Mouse (Mus musculus) retina, embryonic 14.5 days (tissue): ENCODE results near the gene Olfml2b.

ENCODE experiments used
- DNase-seq: peaks from one replicate; pipeline ENCODE4 v3.0.0-alpha.2; 2015; ENCODE audit warnings: low spot score

Gene Olfml2b

DNA sequence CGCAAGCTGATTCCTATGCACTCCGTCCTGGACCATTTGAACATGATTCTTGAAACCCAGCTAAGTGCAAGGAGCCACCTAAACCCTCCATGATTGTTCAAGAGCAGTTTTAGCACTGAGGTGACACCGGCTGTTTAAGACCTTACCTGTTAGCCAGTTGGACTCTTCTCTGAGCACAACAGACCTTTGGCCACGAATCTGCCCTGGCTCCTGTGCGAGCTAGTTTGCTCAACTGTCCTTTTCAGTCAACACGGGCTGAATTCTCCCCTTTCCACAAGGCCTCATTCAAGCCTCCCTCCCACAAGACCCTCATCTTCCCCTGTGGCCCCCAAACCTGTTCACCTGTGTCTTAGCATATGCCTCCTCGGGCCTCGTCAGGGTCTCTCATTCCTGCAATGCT lies 52.7 kb downstream of the Olfml2b start:
- DNase-seq, result no peak

DNA sequence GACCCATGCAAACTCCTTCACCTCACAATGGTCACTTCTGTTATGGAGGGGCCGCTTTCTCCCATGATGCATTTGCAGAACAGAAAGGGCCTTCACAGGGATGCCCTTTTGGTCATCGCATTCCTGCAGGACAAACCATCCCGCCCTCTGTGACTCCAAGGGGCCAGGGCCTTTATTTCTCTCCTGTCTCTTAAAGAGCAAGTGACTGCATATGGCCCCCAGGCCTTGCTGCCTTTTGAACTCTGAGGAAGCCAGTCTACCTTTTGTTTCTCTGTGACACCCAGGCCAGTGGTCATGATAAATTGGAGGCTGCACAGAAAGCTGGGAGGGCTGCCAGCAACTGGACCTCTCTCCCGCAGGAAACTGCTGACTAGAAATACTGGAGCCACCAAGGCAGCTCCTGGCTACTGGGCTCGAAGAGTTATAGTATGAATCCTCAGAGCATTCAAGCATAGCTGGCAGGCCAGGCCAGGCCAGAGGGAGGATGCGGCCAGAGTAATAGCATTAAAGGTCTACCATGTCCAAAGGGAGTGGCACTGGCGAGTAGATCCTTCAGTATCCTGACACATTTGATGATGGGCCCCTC lies 53.5 kb downstream of the Olfml2b start:
- no peak for DNase-seq

DNA sequence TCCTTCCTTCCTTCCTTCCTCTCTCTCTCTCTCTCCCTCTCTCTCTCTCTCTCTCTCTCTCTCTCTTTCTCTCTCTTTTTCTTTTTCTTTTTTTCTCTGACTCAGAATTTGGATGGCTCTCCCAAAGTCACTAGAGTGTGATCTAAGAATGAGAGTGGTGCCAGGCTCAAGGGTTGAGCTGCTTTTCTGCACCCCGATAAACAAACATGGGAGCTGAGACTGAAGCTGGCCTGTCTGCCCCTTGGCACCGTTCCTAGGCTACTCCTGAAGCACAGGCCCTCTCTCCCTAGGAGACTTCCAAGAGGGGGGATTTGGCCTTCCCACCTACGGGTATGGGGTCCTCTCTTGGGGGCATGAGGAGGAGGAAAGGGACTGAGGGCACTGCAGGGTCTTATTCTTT lies 54.4 kb downstream of the Olfml2b start:
- DNase-seq, result no peak

DNA sequence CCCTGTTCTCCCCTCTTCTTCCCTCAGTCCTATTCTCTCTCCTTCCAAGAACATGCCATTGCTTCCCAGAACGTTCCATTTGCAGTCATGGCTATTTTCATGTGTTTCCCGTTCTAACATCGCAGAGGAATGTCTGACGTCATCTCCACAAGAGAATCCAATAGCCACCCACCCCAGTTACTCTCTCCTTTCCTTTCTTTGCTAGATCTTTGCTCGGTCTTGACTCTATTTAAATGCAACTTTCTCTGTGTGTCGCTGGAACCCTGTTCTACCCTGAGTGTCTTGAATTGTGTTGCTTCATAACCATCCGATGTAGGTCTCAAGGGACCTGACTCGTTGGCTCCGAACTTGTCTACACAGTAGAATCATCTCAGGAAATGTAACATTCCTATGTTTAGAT lies 55.2 kb downstream of the Olfml2b start:
- no peak for DNase-seq

DNA sequence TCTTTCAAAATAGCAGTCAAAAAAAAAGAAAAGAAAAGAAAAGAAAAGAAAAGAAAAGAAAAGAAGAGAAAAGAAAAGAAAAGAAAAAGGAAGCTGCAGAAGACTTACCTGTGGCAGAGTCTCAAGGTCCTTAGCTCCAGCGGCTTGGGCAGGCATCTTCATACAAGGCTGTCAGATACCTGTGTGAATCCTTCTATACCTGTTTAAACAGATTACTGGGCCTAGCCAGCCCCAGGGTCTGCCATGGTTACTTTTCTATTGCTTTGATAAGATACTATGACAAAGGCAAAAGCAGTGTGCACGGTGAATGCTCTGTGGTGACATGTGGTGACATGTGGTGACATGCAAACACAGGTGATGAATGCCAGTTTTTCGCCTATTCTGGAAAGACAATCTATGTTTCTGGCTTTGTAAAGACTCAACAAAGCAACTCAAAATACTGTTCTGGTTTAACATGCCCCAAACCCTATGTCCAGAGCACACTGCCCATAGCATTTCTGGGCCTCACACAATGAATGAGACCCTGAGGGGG lies 56.2 kb downstream of the Olfml2b start:
- DNase-seq, result no peak

DNA sequence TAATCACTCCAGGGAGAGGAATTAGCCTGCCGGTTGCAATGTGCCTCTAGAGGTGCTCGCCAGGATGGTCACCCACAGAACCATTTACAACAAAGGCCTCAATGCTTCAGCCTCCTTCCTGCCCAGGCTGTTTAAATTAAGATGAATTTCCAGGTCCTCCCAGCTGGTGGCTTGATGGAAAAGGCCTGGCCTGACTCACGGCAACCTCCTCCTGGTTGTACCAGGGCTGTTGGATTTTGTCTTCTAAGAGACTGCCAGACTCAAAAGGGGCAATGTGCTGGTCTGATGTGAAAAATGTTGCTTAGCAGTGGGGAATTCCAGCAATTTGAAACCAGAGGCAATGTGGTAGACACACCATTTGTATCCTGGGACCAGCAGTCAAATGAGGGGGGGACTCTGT lies 56.8 kb downstream of the Olfml2b start:
- DNase-seq, result no peak

GRCm38 (mm10) chr1:170701582-170701981 lies 57.2 kb downstream of the Olfml2b start:
- DNase-seq, result no peak

DNA sequence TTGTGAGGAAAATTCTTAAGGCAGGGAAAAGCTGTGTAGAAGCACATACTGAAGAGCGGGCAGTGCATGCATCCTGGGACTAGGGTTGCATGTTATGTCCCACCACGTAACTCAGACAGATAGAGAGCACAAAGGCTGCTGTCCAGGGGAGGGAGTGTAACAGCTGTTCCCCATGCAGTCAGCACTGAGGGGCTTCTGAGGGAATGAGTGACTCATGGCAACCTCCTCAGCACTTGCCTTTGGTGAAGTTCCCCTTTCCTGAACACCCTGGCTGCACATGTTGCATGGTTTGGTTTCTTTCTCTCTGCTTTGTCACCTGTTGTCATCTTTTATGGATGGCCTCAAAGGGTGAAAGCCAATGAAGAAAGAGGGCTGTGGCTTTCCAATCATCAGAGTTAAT lies 57.9 kb downstream of the Olfml2b start:
- no peak for DNase-seq

DNA sequence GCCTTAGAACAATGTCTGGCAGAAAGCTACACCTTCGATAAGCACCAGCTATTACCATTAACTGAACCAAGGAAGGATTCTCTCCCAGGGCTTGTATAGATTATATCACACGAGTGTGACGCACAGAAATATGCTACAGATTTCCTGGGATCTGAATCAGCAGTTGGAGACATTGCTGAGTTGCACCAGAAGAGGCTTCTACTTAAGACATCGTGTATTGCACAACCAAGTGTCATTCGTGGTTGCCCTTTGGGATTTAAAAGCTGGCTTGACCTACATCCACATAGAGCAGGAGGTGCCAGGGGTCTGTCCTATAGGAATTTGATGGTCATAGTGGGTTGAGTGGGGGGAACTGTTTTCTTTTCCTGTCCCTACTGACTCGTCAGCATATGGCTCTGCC lies 58.6 kb downstream of the Olfml2b start:
- DNase-seq, result no peak

DNA sequence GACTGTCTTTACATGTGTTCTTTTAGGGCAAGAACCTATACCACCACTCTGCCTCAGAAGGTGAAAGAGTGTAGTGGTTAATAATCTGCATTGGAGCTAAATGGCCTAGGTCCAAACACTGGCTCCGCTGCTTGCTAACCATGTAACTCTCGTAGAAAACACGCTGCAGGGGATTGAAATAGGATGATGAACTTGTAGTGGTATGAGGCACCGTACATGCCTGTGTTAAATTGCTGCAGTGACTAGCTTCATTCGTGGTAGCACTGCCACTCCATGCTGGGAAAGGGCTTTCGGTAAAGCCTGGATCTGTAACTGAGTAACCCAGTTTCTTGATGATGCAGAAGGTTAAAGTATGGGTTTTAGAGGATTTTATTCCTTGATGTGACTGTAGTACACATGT lies 59.8 kb downstream of the Olfml2b start:
- DNase-seq, result no peak

DNA sequence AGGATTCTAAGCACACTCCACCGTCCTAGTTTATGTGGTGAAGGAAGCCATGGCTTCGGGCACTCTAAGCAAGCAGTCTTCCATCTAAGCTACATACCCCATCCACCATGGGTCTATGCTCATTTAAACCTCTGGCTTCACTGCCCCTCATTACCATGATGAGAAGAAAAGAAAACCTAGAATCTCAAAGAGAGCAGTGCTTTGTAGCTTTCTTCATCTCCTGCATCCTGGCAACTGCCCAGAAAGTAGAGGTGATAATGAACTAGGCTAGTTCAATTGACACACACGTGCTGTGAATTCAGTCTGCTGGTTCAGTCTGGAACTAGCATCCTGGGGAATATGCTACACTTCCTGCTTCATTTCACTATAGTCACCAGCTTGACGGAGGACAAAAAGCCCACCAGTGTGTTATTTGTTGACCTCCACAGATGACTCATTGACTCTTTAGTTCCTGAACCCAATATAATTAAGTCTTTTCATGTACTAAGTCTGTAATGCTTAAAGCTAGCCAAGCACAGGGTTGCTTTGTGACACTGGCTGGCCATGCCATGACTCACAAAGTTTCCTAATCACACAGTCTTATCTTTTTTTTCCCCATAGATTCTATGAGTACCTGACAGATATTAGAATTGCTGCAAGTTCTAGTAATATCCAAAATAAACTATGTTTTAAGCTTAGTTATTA lies 60.7 kb downstream of the Olfml2b start:
- DNase-seq, result no peak

- DNase-seq, result no peak
These were observed 61.7 kb downstream of the Olfml2b start for GRCm38 (mm10) chr1:170706046-170706445.

- DNase-seq, result no peak
These were observed 64.7 kb downstream of the Olfml2b start for GRCm38 (mm10) chr1:170709034-170709433.

- no peak for DNase-seq
These were observed 65.1 kb downstream of the Olfml2b start for GRCm38 (mm10) chr1:170709481-170709880.

DNA sequence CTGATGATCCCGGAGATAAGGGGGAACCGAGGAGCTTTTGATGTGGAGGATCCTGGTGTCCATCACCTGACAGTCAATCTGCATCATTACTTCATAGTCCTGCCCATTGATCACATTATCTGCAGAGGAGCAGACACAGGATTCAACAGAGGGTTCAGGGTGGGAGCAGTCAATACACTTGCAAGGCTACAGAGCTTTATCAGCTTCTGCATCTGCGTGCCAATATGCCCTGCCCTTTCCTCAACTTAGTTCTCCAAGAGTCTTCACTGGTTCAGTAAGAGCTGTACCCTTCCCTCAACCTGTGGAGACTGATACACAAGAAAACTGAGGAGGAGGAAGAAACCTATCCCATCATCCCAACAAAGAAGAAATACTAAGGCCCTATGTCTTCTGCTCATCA lies 65.6 kb downstream of the Olfml2b start:
- no peak for DNase-seq

DNA sequence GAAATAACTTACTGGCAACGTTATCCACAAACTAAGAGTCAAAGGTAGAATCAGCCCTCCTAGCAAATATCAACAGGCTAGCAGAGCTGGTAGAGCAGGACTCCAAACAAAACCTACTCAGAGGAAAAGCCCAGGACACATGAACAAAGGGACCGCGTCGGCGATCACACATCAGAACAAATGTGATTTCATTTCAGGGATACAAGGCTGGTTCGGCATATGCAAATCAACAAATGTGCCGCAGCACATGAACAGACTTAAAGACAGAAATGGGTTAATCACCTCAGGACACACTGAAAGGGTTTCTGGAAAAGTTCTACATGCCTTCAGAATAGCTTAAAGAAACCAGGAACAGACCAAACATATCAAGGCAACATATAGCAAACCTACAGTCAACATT lies 67.4 kb downstream of the Olfml2b start:
- DNase-seq, result no peak

DNA sequence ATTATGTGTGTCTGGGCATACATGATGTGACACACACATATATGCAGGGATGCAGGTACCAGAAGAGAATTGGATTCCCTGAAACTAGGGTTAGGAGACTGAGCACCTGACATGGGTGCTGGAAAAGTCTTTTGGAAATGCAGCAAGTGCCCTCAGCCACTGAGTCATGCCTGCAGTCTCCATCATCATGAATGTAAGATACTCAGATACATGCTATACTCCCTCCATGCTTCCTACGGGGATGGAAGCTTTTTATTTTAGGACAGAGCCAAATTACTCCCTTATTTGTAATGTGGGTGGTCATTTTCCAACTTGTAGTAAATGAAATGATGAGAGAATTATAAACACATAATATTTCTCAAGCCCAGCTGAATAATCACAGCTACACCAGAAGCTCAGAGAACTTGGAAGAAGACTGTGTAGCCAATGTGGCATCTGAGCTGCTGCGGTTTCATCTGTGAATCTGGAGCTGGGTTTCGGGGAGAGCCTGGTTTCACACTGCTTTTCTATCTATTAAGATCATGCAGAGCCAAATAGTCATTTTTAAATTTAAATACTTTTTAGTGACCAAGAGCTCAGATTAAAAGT lies 73.0 kb downstream of the Olfml2b start:
- DNase-seq, result no peak

DNA sequence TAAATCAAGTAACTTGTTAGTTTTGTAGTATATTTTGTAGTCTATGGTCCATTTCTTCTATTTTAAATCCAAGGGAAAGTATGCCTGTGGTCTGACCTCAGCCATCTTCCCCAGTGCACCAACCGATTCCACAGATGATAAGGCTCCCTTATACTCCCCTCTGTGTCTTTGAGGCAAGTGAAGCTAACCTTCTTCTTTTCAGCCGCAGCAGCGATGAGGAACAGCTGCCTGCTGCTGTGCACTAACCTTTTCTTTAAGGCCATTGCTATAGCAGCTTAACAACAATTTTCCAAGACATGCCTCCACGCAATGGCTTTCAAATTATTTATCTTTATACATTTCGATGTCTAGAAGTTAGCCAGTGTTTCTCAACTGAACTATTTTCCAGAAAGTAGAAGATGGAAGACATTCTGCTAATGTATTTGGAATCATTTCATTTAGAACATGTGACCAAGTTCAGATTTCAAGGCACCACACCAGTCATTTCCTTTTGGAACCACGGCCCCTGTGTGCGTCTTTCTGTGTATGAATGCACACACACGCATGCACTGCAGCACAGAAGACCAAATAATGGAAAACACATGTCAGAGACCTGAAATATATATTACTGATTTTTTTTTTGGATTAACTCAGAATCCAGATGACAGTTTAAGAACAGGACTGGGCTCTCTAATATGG lies 73.9 kb downstream of the Olfml2b start:
- no peak for DNase-seq

DNA sequence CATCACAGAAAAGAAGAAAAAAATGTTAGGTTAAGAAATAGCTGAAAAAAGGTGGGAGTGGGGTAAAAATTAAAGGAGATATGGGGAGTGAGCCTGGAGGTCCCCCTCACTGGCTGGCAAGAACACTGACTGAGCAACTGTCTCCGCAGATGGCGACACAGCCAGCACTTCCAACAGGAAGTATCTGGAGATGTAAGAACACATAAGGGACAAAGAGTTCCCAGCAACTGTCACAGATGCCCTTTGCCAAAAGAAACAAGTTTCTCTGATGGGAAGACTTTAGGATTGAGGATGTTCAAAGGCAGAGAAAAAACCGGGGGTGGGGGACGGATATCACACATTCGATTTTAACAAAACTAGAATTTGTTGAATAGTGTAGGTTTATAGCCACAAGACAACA lies 77.2 kb downstream of the Olfml2b start:
- no peak for DNase-seq

GRCm38 (mm10) chr1:170728524-170728923 lies 84.2 kb downstream of the Olfml2b start:
- DNase-seq, result no peak

- DNase-seq, result no peak
These were observed 85.1 kb downstream of the Olfml2b start for GRCm38 (mm10) chr1:170729267-170729962.

- no peak for DNase-seq
These were observed 87.7 kb downstream of the Olfml2b start for GRCm38 (mm10) chr1:170731865-170732595.
